Mouse (Mus musculus): ENCODE measurements around the gene Apbb1ip.

Gene Apbb1ip

GRCm38 (mm10) chr2:22774181-22774751, 372 bp downstream of the Apbb1ip start:
- in situ Hi-C loops (cut with MboI, MseI): loop anchor here (5.0 to 10.0 kb wide), 2 partner anchors 38 to 81 kb away; no protein-coding TSS in a partner anchor

GRCm38 (mm10) chr2:22775213-22775612, 1.3 kb downstream of the Apbb1ip start:
- in situ Hi-C loops (cut with MboI, MseI): loop anchor here in 1 of 2 experiments (10.0 to 25.0 kb wide), 3 partner anchors 80 to 1587 kb away; partner anchors contain the start of genes Enkur, Psd4 and Thnsl1

GRCm38 (mm10) chr2:22775681-22776080, 1.8 kb downstream of the Apbb1ip start:
- in situ Hi-C loops (cut with MboI, MseI): loop anchor here in 1 of 2 experiments (10.0 to 25.0 kb wide), 3 partner anchors 79 to 1587 kb away; partner anchors contain the start of genes Enkur, Psd4 and Thnsl1

GRCm38 (mm10) chr2:22776568-22777230, 2.8 kb downstream of the Apbb1ip start:
- in situ Hi-C loops (cut with MboI, MseI): loop anchor here in 1 of 2 experiments (10.0 to 25.0 kb wide), 3 partner anchors 78 to 1586 kb away; partner anchors contain the start of genes Enkur, Psd4 and Thnsl1

DNA sequence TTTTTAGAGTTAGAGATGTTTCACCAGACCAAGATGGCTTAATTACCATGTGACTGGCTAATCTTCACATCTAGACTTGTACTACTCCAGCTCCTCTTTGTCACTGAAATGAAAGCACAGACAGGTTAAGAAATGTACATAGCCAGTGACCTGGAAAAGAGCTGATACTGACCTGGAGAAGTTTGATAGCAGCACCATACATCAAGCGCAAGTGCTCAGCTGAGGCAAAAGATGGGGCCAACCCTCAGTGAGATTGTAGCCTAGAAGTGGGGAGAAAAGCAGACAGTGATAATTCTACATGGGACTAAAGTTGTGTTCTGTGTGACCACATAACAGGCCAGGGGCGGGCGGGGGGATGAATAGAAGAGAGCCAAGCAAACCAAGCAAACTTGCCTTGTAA, 3.9 kb downstream of the Apbb1ip start:
- in situ Hi-C loops (cut with MboI, MseI): loop anchor here in 1 of 2 experiments (10.0 to 25.0 kb wide), 3 partner anchors 77 to 1585 kb away; partner anchors contain the start of genes Enkur, Psd4 and Thnsl1

- in situ Hi-C loops (cut with MboI, MseI): loop anchor here (10.0 to 25.0 kb wide), 3 partner anchors 836 to 1581 kb away; partner anchors contain the start of genes Enkur (in 1 of the 2), Psd4 (in 1 of the 2) and Thnsl1 (in 1 of the 2)
Observed at GRCm38 (mm10) chr2:22780884-22781283, 7.0 kb downstream of the Apbb1ip start.

GRCm38 (mm10) chr2:22781387-22782009, 7.6 kb downstream of the Apbb1ip start:
- in situ Hi-C loops (cut with MboI, MseI): loop anchor here (10.0 to 25.0 kb wide), 3 partner anchors 837 to 1581 kb away; partner anchors contain the start of genes Enkur (in 1 of the 2), Psd4 (in 1 of the 2) and Thnsl1 (in 1 of the 2)

DNA sequence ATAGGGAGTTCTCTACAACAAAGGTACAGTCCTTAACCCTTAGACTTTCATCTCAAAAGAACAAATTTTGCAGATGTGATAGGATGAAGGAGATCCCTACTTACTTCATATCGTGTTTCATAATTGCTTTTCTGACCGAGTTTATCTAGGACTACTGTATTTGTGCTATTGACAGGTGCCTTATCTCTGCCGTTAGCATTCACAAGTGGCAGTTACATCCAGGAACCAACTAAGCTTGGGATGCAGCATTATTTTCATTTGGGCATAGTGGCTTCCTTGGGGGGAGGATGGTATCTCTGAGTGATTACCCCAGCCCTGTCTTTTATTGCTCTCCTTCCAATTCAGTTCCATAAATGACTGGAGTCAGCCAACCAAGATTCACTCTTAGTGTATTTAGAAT, 8.2 kb downstream of the Apbb1ip start:
- in situ Hi-C loops (cut with MboI, MseI): loop anchor here (10.0 to 25.0 kb wide), 3 partner anchors 837 to 1580 kb away; partner anchors contain the start of genes Enkur (in 1 of the 2), Psd4 (in 1 of the 2) and Thnsl1 (in 1 of the 2)

- in situ Hi-C loops (cut with MboI, MseI): loop anchor here (10.0 to 25.0 kb wide), 3 partner anchors 838 to 1579 kb away; partner anchors contain the start of genes Enkur (in 1 of the 2), Psd4 (in 1 of the 2) and Thnsl1 (in 1 of the 2)
Observed at GRCm38 (mm10) chr2:22783137-22783638, 9.3 kb downstream of the Apbb1ip start.

- in situ Hi-C loops (cut with MboI, MseI): loop anchor here (10.0 to 25.0 kb wide), 3 partner anchors 839 to 1578 kb away; partner anchors contain the start of genes Enkur (in 1 of the 2), Psd4 (in 1 of the 2) and Thnsl1 (in 1 of the 2)
Observed at GRCm38 (mm10) chr2:22784186-22784585, 10.3 kb downstream of the Apbb1ip start.

DNA sequence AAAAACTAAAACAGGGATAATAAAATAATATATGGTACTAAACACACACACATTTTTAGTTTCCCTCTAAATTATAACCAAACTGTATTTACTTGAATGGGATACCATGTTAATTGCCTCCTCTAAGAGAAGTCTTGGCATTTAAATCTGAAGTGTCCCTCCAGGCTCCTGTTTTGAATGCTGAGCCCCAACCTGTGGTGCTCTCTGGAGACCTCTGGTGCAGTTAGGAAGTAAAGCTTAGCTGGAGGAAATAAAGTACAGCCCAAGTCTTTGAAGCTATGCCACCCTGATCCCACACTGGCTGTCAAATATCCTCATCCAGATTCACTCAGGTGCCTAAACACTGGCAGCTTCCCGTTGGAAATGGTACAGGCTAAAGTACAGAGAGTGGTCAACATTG, 10.9 kb downstream of the Apbb1ip start:
- in situ Hi-C loops (cut with MboI, MseI): loop anchor here (10.0 to 25.0 kb wide), 3 partner anchors 840 to 1578 kb away; partner anchors contain the start of genes Enkur (in 1 of the 2), Psd4 (in 1 of the 2) and Thnsl1 (in 1 of the 2)

- in situ Hi-C loops (cut with MboI, MseI): loop anchor here (10.0 to 25.0 kb wide), 3 partner anchors 844 to 1576 kb away; partner anchors contain the start of genes Enkur (in 1 of the 2), Psd4 (in 1 of the 2) and Thnsl1 (in 1 of the 2)
Observed at GRCm38 (mm10) chr2:22788658-22789057, 14.8 kb downstream of the Apbb1ip start.

DNA sequence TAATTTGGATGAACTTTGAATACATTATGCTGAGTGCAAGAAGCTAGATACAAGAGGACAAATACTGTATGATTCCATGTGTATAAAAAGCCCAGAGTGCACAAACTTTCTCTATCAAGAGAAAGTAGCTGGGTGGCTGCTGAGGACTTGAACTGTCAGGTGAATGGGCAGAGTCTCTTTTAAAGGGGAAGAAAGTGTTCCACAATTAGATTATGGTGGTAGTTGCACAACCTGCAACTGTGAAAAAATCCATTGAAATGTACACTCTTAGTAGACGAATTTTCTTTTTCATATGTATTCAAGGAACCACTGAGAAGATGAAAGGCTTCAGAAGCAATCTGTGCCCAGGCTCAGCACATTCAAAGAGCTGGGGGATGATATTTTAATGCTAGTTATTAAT, 15.7 kb downstream of the Apbb1ip start:
- in situ Hi-C loops (cut with MboI, MseI): loop anchor here (10.0 to 25.0 kb wide), 3 partner anchors 845 to 1577 kb away; partner anchors contain the start of genes Enkur (in 1 of the 2), Psd4 (in 1 of the 2) and Thnsl1 (in 1 of the 2)

DNA sequence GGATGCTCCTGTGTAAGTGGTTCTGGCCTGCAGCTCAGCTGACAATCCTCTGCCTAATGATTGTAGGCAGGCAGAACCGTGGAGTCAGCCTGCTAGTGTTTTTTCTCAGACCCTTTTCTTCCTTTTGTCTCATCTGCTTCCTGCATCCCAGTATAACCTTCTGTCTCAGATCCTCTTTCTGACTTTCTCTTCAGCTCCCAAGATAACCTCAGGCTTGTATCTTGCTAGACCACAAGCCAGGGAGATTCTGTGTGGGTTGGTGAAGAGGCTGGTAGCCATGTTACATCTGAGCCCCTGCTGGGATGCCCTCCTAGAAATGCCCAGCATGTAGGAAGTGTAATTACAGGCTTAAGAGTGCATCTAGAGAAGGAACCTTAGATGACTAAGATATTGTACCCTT, 16.5 kb downstream of the Apbb1ip start:
- in situ Hi-C loops (cut with MboI, MseI): loop anchor here in 1 of 2 experiments (25.0 kb wide), 2 partner anchors 1572 to 1578 kb away; partner anchors contain the start of genes Enkur, Psd4 and Thnsl1

DNA sequence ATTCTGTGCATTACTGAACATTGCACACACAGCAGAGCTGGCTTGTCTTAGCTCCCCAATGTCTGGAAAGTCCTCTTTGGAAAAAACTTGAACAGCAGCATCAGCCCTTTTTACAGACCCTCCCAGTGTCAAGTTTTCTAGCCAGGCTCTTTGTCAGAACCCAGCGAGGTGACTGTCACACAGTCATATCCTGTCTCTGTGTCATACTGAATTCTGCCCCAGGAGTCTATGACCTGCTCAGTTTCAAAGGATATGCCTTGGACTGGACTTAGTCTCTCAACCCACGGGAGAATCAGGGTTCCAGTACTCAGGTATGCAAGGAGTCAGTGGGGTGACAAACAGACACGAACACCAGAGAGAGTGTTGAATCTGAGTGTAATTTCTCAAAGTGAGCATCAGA, 21.2 kb downstream of the Apbb1ip start:
- in situ Hi-C loops (cut with MboI, MseI): loop anchor here in 1 of 2 experiments (25.0 kb wide), 2 partner anchors 1567 to 1583 kb away; partner anchors contain the start of genes Enkur, Psd4 and Thnsl1

DNA sequence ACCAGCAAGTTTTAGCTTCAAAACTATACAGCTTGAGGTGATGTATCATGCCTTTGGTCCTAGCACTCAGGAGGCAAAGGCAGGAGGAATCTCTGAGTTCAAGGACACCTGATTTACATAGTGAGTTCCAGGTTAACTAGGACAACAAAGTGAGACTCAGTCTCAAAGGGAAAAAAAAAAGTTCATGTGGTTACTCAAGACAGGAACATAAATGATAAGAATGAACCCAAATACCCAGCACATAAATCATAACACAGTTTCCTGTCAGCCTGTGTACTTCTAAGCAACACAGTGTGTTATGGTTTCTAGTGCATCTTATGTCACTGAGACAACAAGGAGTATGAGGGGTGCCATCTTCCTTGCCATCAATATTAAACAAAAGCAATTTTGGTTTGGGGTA, 22.6 kb downstream of the Apbb1ip start:
- in situ Hi-C loops (cut with MboI, MseI): loop anchor here in 1 of 2 experiments (25.0 kb wide), 2 partner anchors 1566 to 1584 kb away; partner anchors contain the start of genes Enkur, Psd4 and Thnsl1

DNA sequence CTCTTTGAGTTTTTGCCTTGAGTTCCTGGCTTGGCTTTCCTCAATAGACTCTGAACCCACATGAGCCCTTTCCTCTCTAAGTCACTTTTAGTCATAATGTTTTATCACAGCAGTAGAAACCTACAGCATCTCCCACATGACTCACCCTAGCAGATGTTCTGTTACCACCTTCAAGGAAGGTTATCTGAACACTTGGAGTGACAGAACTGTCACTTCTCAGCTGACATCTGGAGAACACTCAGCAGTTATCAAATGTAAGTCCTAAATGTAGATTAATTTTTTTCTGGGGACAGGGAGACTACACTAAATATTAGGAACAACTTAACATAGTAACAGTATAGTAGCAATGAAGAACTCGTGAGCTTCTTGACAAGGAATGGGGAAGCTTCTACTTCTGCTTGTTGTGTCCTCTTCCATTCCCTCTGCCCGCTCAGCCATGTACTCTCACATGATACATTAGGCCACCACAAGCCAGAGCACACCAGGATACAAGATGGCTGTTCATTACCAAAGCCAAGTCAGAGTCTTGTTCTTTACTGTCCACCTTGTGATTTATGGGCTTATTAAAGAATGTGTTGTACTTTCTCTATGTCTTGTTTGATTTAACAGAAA, 25.6 kb downstream of the Apbb1ip start:
- in situ Hi-C loops (cut with MboI, MseI): loop anchor here in 1 of 2 experiments (25.0 kb wide), 2 partner anchors 1563 to 1587 kb away; partner anchors contain the start of genes Enkur, Psd4 and Thnsl1

DNA sequence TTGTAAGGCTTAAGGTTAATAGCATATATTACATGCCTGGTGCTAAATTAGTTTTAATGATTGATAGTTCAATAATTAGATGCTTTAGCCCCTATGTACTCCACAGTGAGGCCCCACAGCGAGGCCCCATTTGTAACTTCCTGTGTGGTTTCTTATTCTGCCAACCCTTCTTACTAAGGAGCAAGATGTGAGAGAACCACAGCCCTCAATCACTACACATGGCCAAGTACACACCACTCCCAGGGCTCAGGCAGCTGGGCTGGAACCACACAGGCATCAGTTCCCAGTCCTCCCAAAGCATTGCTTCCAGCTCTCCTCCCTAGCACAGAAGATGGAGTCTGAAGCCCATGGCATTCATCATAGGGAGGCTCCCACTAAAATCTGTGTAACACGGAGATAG, 31.7 kb downstream of the Apbb1ip start:
- in situ Hi-C loops (cut with MboI, MseI): no loop called here

GRCm38 (mm10) chr2:22806576-22806975, 32.7 kb downstream of the Apbb1ip start:
- in situ Hi-C loops (cut with MboI, MseI): no loop called here

DNA sequence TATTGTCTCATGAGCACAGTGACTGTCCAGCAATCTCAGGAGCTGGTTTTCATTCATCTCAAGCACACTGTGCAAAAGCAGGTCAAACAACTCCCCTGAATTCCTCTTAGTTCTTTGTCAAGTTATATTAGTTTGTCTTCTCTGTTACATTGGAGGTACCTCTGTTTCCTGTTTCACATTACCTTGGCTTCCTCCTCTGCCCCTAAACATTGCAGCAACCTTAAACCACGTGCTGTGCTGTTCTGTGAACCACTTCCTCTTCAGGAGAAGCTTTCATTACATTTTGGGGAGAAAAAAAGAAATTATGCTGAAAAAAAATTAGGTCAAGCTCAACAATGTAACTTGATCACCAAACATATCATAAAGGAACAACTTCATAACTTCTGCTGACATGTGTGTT, 33.4 kb downstream of the Apbb1ip start:
- in situ Hi-C loops (cut with MboI, MseI): no loop called here

Measured in T-helper 17 cell (primary cell).